Mouse (Mus musculus) adrenal gland, adult 18-20 months (tissue): Measurements from ENCODE around the gene Rassf8. TPM values are rescaled to one million over a fixed set of nuclear protein-coding genes. Genes with fewer than 3 reads are reported as not detected.

Experiments
- DNase-seq, 2 experiments: peaks; one replicate each; pipeline ENCODE4 v3.0.0; 2021 to 2022; ENCODE audit warnings: low spot score in 2 of 2
- total RNA-seq, 2 experiments: library from RNA; stranded (reverse); gene quantifications; 1 replicate in 1 of 2; 2 replicates in 1 of 2; pipeline ENCODE4 v1.2.3; 2021

The Rassf8 gene
- total RNA-seq, 2 experiments from 2014 or later, result 52.2 to 80.0 TPM

DNA sequence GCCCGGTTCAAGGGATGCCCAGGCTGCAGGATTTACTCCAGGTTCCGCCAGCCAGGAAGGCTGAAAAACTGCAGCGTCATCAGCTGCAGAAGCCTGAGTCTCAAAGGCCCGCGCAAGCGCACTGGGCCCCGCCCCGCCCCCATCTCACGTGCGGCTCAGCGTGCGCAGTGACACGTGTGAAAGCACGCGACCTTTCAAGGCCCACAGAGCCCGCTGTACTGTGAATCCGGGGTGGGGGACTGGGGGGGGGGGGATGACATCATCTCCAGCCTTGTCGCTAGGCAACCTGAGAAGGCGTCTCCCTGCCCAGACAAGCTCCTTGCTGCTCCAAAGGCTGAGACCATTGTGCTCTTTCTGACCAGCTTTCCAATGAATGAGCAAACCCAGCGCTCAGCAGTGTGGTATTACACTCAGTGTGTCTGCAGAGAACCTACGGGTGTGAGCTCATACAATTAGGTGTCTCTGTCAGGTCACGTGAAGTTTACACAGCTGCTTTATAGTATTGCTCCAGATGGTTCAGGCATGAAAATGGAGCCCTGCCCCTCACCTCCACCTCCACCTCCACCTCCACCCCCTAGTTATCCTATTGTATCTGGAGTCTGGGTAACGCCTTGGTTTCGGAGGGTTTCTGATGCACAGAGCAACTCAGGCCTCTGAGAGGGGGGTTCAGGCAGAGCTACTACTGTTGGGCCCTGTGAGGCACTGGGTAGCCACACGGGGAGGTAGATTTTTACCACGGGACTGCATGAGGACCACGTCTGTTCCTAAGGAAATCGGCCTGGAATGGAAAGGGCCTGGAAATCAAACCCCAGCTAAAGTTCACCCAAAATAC lies 109.4 kb downstream of the Rassf8 start:
- DNase-seq, result peak; percentile 98 to 100

DNA sequence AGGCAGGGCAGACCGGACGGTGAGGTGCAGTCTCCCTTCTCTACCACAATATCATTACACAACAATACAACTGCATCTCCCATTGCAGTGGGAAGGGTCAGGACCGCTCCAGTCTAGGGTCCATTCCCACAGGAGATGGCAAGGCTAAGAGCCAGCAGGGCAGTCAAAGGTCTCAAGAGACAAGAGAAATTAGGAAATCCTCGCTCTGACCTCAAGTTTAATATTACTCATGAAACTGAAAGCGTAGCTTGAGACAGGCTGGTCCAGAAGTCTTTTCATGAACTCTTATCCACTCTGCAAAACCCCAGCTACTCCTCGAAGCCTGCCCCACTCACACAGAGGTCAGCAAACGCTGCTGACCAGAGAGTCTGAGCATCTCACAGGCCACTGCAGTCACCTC lies 110.9 kb downstream of the Rassf8 start:
- DNase-seq, result peak in 1 of 2 experiments; percentile 33

DNA sequence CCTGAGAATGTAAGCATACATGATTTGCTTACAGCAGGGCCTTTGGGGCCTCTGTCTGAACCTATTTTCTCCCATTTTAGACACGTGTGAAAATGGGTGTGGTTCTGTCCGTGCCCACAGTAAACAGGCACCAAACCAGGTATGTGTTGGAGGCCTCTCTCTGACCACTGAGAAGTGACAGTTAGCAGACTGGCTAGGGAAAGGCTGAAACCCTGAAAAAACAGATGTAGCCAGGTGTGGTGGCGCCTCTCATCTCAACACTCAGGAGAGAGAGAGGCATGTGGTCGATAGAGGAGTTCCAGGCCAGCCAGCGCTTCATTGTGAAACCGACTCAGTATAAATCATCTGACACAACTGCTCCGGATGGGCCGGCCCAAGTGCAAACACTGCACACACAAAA lies 111.9 kb downstream of the Rassf8 start:
- no peak for DNase-seq

DNA sequence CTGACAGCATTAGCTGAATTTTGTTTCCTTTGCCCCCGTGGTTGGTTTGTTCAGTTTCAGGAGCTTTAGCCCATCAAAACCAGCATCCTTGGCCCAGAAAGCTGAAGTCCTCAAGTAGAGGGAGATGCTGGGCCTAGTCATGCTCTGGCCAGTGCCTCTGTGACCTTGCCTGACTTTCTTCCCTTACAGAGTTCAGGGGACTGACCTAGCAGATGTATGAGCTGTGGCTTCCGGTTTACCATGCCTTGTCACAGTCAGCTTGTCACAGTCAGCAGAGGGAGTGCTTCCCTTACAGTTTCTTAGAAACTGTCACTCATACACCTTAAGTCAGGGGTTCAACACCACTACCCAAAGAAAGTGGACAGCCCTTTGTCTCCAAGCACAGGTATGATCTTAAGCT lies 113.8 kb downstream of the Rassf8 start:
- no peak for DNase-seq

DNA sequence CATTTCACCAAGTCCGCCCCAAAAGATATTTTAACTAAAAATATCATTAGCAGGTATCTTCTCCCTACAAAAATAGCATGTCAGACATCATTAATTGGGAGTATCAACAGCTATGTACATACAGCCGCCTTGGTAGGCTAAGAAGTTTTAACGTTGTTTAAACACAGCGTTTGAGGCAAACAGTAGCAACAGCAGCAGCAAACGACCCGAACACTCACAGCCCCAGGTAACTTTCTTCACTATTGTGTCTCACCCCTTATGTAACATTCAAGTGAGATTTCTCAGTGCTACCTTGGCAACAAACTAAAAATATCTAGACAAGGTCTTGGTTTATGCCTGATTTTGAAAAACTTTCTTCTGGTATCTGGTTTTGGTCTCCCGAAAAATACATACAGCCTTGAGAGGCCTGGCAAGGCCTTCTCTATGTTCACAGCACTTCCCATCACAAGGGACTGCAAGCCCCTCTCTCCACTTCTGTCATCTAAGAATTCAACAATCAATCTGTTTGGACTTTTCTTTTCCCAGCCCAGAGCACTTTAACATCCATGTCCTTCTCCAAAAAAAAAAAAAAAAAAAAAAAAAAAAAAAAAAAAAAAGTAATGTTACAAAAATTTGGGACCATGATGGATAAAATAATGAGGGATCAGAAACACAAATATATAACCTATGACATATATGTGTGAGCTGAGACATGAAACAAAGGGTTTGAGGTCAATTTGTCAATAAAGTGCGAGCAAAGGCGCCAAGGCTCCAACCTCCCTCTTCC lies 115.1 kb downstream of the Rassf8 start:
- DNase-seq, result no peak

DNA sequence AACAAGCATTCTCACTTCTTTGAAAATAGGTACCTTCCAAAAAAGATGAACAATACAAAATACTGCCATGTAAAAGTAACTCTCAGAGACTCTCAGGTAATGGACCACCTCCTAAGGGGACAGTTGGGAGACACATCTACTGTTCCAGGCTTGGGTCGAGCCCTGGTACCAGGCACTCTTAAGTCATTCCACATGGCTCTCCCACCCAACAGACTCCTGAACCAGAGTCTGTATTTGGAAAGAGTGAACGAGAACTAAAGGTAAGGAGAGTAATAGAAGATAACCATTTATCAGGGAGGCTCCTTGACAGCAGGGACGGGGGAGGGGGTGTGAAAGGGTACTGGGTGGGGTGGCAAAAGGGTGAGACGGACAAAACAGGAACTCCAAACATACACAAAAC lies 115.8 kb downstream of the Rassf8 start:
- DNase-seq, result no peak

DNA sequence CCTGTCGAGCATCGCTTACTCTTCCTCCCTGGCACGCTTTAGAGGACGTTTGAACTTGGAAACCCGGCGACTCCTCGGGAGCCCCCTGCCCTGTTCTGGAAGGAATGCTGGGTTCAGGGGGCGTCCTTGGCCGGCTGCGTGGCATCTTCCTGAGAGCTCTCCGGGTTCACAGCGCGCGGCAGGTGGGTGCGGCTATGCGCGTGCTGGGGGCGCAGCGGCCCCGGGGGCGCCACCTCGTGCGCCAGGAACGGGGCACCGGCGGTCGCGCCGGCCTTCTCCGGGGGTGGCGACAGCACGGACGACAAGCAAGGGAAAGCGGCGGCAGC lies 116.2 kb downstream of the Rassf8 start:
- DNase-seq, result no peak

DNA sequence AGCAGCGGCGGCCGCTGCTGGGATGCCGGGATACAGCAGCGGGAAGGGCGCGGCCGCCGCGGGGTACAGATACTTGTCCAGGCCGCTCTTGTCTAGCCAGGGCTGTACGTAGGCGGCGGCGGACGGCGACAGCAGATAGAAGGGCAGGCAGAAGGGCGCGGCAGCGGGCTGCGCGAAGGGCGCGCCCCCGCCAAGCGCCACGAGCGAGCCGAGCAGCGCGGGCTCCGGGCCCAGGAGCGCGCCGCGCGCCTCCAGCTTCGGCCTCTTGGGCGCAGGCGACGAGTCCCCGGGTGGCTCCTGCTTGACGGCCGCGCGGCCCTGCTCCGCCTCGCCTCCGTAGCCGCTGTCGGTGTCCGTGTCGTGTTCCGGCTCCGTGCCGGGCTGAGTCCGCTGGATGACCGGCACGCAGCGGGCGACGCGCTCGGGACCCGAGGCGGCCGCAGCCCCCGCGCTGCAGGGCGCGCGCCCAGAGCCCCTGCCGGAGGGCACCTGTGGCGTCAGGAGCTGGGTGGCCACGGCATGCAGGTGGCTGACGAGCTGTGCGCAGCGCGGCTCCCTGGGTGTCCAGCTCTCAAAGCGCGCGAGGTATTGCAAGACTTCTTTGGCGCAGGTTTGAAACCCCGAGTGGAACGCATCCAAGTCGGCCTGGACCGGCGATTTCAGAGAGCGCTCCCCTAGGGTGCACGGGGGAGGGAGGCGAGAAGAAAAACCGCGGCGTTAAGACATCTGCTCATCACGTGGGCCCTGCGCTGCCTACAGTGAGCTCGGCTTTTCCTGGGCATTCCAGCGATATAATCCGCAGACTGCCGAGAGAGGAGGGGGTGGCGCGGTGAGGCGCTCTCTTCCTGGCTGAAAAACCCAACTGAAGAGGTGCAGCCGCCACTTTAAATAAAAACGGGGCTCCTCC lies 116.8 kb downstream of the Rassf8 start:
- DNase-seq, result peak; percentile 65 to 73

DNA sequence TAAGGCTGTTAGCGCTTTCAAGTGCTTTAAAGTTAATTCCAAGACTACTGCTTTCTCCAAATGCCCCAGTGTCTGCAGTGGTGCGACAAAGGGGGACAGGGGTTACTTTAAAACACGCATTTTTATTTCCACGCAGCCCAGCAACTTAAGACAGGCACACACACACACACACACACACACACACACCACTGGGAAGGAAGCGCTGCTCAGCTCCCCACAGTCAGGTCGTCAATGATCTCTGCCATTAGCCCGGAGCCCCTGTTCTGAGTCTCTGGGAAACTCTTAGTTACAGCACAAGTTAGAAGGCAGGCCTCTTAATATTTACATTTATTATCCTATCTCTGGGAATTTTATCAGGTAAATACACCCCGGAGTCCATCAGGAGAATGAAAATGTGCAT lies 117.6 kb downstream of the Rassf8 start:
- no peak for DNase-seq

DNA sequence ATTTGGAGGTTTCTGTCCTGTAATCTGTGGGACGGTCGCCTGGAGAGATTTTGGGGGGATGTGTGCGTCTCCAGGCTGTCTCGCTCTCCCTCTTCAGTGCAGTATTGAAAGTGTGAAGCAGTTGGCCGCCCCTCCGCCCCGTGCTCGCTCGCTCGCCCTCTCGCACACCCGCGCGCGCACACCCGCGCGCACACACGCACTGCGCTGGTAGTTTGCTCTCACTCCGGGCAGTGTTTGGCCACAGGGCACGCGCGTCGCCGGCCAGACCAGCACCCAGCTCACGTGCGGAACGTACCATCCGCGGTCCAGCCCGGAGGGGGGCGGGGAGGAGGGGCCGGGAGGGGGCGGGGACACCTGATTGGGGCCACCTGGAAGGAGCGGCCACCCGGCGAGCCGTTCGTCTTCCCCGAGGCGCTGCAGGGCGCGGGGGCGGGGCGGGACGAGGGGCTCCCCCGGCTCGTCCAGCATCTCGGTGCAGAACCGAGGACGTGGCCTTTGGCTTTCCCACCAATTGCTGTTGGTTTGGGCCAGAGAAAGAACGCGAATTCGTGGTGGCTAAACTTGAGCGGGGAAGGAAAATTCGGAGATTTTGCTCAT lies 118.8 kb downstream of the Rassf8 start, which contains the start of gene Bhlhe41:
TSS of gene Bhlhe41 (minus strand) at position 270 of the 597 bp plus-strand sequence.
- peak; percentile 81 to 82 for DNase-seq

DNA sequence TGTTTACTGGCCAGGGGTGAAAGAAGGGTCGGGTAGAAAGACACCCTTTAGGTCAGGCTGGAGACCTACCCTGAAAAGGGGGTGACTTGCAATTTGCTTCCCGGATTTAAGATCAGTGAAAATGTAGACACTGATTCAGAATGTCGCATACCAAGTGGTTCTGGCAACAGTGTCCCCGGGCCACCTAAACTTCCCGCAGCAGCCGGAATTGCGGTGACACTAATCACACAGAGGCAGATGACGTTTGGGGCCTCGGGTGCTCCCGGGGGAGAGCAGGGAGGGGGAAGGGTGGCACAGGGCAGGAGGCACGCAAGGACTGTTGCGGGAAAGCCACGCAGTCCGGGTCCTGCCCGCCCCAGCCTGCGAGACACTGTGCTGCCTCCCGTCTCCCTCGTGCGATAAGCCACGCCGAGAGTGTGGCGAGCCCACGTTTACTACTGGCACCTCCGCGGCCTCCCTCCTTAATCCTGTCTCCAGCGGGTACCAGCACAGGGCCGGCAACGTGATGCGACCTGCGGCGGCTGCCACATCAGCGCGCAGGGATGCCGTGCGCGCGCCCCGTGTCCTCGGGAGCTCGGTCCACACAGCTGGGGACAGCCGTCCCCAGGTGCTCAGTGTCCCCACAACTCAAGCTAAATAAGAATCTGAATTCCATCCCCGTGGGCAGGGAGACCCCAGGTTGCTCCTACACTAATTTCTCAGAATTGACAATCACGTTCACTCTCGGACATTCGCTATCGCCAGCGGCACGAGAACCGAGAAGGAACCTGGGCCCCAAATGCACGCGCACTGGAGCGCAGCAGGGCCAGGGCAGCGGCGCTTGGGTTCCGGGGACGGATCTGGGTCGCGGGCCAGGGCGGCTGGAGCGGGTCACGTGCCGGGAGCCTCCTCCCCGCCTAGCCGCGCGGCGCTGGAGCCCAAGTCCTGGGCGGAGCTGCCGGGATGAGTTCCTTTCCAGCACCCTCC lies 119.6 kb downstream of the Rassf8 start:
- peak; percentile 89 to 92 for DNase-seq

DNA sequence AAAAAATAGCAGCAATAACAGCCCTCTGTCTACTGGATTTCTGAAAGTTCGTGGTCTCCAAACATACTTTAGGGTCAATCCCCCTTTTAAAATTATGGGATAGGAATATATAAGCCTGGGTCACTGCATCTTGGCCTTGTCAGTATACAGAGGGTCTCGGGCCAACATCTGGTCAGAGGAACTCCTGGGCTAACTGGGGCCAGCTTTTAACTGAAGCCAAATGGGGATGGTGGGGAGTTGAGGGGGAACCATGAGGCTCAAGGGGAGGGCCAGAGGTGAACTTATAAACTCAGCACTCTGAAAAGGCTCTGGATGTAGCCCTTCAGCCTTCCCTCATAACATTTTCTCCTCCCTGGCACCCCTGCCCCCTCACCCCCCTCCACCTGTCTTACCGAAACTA lies 120.6 kb downstream of the Rassf8 start:
- DNase-seq, result no peak

Other genes with a start within 250 kb of the Rassf8 start
- gene Lmntd1, start 132.4 kb upstream of the Rassf8 start, total RNA-seq, result under 1 TPM; 0.51 to 0.66 TPM
- gene Tuba3b, start 131.0 kb upstream of the Rassf8 start, total RNA-seq, result not detected
- gene Bhlhe41, start 118.8 kb downstream of the Rassf8 start, total RNA-seq, result 10 to 100 TPM; 14.9 to 19.6 TPM
- 10 to 100 TPM; 10.2 to 10.5 TPM for gene Sspn, start 184.9 kb downstream of the Rassf8 start, total RNA-seq